Mouse (Mus musculus) right cerebral cortex, adult 2 months (tissue): ENCODE measurements around the gene Sox13.

Experiments
- DNase-seq, 2 experiments: peaks; one replicate each; pipeline ENCODE4 v3.0.0; 2021 to 2022; ENCODE audit warnings: low spot score in 2 of 2

Sox13 gene

GRCm38 (mm10) chr1:133400014-133400725 lies 24.0 kb downstream of the Sox13 start:
- no peak for DNase-seq

DNA sequence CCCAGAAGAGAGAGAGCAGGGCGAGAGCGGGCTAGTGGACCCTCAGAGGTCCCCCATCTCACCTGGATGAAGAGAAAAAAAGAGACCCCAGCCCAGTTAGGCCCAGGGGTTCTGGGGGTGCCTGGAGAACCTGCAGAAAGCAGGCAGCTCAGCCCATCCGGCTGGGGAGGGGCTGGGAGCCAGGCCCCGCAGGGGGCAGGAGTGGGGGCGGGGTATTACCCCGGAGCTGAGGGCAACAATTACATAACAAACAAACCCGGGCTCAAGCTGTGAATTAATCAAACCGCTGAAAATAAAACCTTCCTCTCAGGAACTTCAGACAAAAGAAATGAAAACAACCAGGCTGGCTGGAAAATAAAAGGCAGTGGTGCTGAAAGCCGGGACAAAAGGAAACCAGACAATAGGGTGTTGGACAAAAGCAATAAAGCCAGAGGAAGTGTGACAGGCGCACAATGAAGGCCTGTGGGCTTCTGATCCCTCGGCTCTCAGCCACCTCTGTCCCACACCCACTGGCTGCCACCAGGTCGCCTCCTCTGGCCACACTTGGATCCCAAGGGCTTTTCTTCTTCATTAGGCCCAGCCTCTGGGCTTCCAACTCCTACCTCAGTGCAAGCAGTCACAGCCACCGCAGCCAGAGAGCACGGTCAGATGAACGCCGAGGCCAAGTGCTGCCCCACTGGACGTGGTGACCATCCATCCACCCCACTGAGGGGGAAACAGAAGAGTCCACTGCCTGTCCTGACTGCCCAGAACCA lies 26.5 kb downstream of the Sox13 start:
- DNase-seq, result no peak

- DNase-seq, result no peak
Observed at GRCm38 (mm10) chr1:133397094-133397482, 27.1 kb downstream of the Sox13 start.

GRCm38 (mm10) chr1:133396693-133397092 lies 27.5 kb downstream of the Sox13 start:
- DNase-seq, result no peak

- DNase-seq, result no peak
Observed at GRCm38 (mm10) chr1:133394702-133395101, 29.5 kb downstream of the Sox13 start.

GRCm38 (mm10) chr1:133387539-133388268 lies 36.5 kb downstream of the Sox13 start:
- peak in 1 of 2 experiments; percentile 30 for DNase-seq

- no peak for DNase-seq
Observed at GRCm38 (mm10) chr1:133386209-133386608, 38.0 kb downstream of the Sox13 start.

DNA sequence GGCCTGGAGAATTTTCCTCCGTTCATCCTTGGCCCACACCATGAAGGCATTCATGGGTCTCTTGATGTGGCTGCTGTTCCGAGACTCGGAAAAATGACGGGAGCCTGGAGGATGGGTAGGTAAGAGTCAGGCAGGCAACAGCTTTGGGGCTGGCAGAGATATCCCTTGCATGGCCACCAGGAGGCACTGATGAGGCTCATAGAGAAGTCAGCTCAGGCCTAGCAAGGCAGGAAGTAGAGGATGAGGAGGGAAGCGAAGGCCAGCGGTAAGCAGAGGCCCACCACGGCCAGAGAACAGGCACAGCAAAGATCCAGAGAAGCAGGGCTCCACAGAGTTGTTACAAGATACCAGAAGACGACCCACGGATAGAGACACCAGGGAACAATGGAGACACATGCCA lies 38.7 kb downstream of the Sox13 start:
- peak; percentile 63 to 65 for DNase-seq

DNA sequence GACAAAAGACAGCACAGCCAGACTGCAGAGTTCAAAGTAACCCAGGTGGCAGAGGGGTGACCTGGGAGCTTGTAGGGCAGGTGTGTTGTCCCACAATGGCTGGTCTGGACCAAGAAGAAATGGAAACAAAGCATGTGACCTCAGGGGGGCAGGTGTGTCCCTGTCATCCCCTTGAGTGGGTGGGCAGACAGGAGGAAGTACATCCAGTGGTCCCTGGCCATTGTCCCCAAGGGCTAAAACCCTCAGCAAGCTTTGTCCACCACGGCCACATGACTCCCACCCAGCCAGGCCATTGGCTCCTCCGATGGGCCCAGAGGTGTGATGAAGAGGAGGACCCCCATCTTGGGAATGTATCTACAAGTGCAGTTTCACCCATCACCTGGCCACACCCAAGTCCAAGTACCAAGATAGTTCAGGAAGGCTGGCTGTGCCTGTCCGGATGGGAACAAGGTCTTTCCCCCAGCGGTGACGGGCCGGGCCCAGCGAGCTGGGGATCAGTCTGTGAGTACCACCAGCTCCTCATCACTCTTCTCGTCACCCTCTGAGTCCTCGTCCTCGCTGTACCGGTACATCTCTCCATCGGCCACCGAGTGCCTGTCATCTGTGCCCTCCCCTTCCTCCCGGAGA lies 40.9 kb downstream of the Sox13 start:
- no peak for DNase-seq

- no peak for DNase-seq
Observed at GRCm38 (mm10) chr1:133382552-133383155, 41.5 kb downstream of the Sox13 start.

GRCm38 (mm10) chr1:133382008-133382407 lies 42.2 kb downstream of the Sox13 start:
- DNase-seq, result no peak

DNA sequence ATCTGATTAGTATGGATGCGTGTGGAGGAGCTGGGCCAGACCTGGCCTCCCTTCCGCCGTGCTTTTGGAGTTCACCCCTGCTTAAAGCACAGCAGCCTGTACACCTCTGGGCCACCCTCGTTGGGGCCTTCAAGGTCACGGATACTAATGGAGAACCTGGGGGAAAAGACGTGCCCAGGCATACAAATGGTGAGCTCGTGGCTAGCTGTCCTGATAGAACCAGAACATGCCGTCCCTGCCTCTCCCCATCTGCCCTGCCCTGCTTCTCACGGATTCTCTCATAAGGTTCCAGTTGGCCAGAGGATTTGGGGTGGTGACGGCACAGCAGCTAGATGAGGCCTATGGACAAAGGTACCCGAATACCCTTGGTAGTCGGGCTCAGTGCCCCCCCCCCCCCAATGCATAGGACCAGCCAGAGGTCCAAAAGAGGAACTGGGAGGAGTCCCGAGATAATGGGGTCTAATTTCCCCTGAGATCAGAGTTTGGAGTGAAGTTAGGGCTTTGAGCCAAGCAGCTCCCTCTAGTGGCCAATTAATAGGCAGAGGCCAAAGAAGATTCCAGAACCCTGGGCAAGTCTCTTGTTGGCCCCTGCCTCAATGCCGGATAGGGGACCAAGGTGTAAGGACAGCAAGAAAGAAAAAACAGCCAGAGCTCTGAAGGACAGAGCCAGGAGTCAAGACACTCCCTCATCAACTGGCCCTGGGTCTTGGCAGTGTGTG lies 43.7 kb downstream of the Sox13 start:
- DNase-seq, result no peak

- DNase-seq, result no peak
Observed at GRCm38 (mm10) chr1:133379986-133380320, 44.2 kb downstream of the Sox13 start.

DNA sequence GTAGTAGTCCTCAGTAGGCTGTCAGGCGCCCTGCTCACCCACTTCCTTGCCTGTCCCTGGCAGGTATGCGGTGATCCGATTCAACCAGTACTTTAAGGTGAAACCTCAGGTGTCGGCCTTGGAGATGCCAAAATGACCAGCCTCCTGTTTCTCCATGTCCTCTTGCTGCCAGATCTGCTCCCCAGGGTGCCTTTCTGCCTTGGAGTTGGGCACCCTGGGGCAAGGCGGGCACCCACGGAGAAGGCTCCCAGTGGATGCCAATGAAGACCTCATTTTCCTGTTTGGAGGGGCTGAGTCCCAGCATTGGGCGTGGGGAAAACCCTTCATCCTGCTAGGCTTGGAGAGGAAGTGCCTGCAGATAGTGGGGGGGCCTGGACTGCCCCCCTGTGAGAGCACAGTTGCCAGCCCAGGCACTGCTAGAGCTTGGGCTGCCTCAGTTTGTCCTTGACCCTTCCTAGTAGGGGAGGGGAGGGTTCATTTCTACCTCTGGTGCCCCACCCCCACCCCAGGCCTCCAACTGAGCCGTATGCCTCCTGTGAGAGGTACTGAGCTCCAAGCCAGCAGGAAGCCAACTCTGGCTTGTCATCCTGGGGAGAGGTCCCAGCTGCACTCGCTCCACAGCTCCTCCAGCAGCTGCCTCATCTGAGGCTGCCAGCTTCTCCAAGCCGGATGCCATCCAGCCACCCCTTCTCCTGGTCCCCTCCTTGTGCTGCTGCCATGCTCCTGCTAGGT lies 44.8 kb downstream of the Sox13 start:
- DNase-seq, result no peak

DNA sequence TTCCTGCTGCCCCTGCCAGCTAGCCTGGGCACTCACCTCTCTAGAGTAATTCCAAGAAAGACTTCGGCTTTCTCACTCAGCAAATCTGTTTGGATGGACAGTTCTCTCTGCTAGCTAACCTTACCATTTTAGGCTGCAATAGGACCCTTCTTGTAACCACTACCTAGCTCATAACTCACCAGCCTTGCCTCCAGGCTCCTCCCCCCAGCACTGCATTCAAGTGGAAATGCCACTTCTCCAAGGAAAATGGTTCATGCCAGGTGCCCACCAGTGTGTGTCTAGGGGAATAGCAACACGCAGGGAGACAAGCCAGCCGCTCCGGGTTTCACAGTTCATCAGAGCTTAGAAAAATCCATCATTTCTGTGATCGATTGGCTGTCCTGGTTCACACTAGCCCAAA lies 46.6 kb downstream of the Sox13 start:
- DNase-seq, result no peak

- DNase-seq, result no peak
Observed at GRCm38 (mm10) chr1:133375696-133376346, 48.4 kb downstream of the Sox13 start.

DNA sequence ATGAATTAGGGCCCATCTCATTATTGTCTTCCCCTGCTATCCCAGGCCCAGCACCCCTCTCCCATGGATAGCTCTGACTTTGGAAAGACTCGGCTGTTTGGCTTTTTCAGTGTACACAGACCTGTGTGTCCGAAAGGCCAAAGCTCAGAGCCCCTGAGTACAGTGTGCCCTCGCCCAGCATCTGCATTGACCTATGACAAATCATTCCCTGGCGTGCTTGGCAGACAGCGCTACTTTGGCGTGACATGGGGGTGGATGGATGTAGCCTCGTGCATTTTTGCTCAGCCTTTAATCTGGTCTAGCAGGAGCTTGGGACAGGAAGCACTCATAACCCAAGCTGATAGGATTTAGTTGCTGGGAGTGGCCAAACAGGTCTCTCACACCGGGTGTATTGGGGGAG lies 52.1 kb downstream of the Sox13 start:
- no peak for DNase-seq

GRCm38 (mm10) chr1:133371431-133371830 lies 52.7 kb downstream of the Sox13 start:
- DNase-seq, result no peak

DNA sequence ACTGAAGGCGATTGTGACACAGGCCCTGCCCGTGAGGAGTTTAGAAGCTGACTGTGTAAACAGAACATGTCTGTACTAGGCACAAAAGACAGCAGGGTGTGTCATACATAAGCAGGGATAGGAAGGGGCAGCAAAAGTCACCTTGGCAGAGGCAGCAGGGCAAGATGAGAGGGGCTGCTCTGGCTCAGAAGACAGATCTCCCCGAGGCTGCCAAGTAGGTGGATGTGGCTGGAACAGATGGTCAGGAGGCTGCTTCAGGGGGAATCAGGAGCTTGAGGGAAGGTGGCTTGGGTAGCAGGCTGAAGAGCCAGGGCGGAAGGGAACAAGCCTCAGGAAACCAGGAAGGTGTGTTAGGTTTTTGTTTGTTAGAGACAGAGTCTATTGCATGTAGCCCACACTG lies 53.8 kb downstream of the Sox13 start:
- no peak for DNase-seq

- peak; percentile 70 to 71 for DNase-seq
Observed at GRCm38 (mm10) chr1:133368644-133369043, 55.5 kb downstream of the Sox13 start.
